Mouse (Mus musculus) MEL-GATA-1-ER (cell line): ENCODE results near the gene Map4k4.
A peak's percentile ranks its signal among the peaks of the same experiment; 100 is the strongest.

Experiments used
- DNase-seq: peaks from one replicate; pipeline ENCODE4 v3.0.0-alpha.2; 2012; ENCODE audit warnings: low read depth; ENCODE audit errors: extremely low read depth

The Map4k4 gene

GRCm38 (mm10) chr1:39934954-39935353 lies 34.2 kb downstream of the Map4k4 start:
- no peak for DNase-seq

- DNase-seq, result no peak
Measured at GRCm38 (mm10) chr1:39935616-39936015, 34.9 kb downstream of the Map4k4 start.

- peak; percentile 90 for DNase-seq
Measured at GRCm38 (mm10) chr1:39936332-39936802, 35.7 kb downstream of the Map4k4 start.

GRCm38 (mm10) chr1:39936934-39937333 lies 36.2 kb downstream of the Map4k4 start:
- no peak for DNase-seq

- no peak for DNase-seq
Measured at GRCm38 (mm10) chr1:39937609-39938008, 36.9 kb downstream of the Map4k4 start.

- DNase-seq, result no peak
Measured at GRCm38 (mm10) chr1:39939401-39939800, 38.7 kb downstream of the Map4k4 start.

GRCm38 (mm10) chr1:39940342-39940741 lies 39.6 kb downstream of the Map4k4 start:
- DNase-seq, result no peak

GRCm38 (mm10) chr1:39941237-39942179 lies 40.8 kb downstream of the Map4k4 start:
- no peak for DNase-seq

GRCm38 (mm10) chr1:39942935-39943334 lies 42.2 kb downstream of the Map4k4 start:
- DNase-seq, result no peak

- no peak for DNase-seq
Measured at GRCm38 (mm10) chr1:39944306-39944971, 43.7 kb downstream of the Map4k4 start.

- DNase-seq, result no peak
Measured at GRCm38 (mm10) chr1:39944972-39945323, 44.2 kb downstream of the Map4k4 start.

- no peak for DNase-seq
Measured at GRCm38 (mm10) chr1:39946391-39946790, 45.7 kb downstream of the Map4k4 start.

- no peak for DNase-seq
Measured at GRCm38 (mm10) chr1:39947179-39947578, 46.5 kb downstream of the Map4k4 start.

GRCm38 (mm10) chr1:39947701-39948359 lies 47.1 kb downstream of the Map4k4 start:
- no peak for DNase-seq

GRCm38 (mm10) chr1:39949205-39949604 lies 48.5 kb downstream of the Map4k4 start:
- no peak for DNase-seq

GRCm38 (mm10) chr1:39949790-39950462 lies 49.2 kb downstream of the Map4k4 start:
- no peak for DNase-seq

- DNase-seq, result no peak
Measured at GRCm38 (mm10) chr1:39950590-39950989, 49.9 kb downstream of the Map4k4 start.

- DNase-seq, result no peak
Measured at GRCm38 (mm10) chr1:39954652-39955051, 53.9 kb downstream of the Map4k4 start.

- DNase-seq, result no peak
Measured at GRCm38 (mm10) chr1:39956712-39957111, 56.0 kb downstream of the Map4k4 start.

GRCm38 (mm10) chr1:39957981-39958380 lies 57.3 kb downstream of the Map4k4 start:
- DNase-seq, result no peak

- DNase-seq, result no peak
Measured at GRCm38 (mm10) chr1:39960623-39961022, 59.9 kb downstream of the Map4k4 start.
